Mouse (Mus musculus) myocyte (in vitro differentiated cells): Measurements from ENCODE around the gene Rere.

Experiments used
- POLR2A ChIP-seq: IDR thresholded peaks from one replicate; pipeline ENCODE4 v1.6.1; 2011; ENCODE audit warnings: low read depth, mild to moderate bottlenecking, control low read depth, moderate library complexity; ENCODE audit not compliant: insufficient read length
- TCF12 ChIP-seq: IDR thresholded peaks from one replicate; pipeline ENCODE4 v1.6.1; 2011; ENCODE audit warnings: mild to moderate bottlenecking, control low read depth; ENCODE audit not compliant: poor library complexity, insufficient read depth, severe bottlenecking
- USF1 ChIP-seq: IDR thresholded peaks from one replicate; pipeline ENCODE4 v1.6.1; 2011; ENCODE audit warnings: low read depth, mild to moderate bottlenecking, control low read depth, moderate library complexity

GRCm38 (mm10) chr4:150572104-150572691, 290.8 kb downstream of the Rere start:
- no peak for TF ChIP-seq POLR2A
- no peak for TF ChIP-seq TCF12
- TF ChIP-seq USF1, result no peak
